Mouse (Mus musculus): ENCODE measurements around the gene Cntnap5a.

DNA sequence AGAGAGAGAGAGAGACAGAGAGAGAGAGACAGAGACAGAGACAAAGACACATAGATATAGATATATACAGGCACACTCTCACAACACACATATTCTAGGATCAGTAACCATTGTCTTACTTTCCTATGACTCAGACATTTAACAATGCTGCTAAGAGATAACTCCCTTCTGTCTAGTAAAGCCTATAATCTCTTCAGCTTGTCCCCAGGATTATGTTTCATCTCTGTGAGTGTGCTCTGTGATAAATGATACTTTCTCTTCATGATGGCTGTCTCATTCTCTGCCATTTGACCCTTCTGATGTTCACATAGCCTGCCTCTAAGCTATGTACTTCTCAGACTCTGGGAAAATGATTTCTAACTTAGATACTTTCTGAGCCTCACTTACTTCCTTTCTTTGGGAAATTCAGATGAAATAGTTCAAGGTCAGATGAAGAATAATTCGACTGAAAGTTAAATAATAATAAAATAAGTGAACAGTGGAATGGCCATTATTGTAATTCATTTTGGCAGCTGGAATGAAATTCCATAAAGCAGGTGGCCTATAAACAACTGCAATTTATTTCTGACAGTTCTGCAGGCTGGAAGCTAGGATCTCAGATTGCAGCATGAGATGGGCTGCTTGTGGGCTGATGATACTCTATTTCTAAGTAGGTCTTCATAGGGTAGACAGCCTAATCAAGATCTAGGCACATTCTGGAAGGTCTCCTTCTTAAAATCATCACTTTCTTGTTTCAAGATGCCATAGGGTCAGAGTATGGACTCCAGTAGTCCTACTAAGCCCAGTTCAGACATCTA is 444.1 kb downstream of the Cntnap5a start:
- TF ChIP-seq CTCF (IDR thresholded peaks at IDR 0.05; ENCODE audit: control insufficient read depth, insufficient read depth, low read length) (no peak), POLR2A (IDR thresholded peaks at IDR 0.05; ENCODE audit: borderline replicate concordance, control insufficient read depth, low read depth, low read length) (no peak)

Measured in bone marrow, adult 2 months (tissue).